Mouse (Mus musculus): ENCODE measurements at regions not wholly inside any gene's neighbourhood (a gene's known extent, or its start where the extent isn't known, plus 50 kb on each side); places are given as distances from the start of the nearest gene placed in this dataset.

GRCm38 (mm10) chr7:130102671-130103070 lies 417.5 kb downstream of the Ate1 start:
- H3K4me3 ChIP-seq (replicated peaks), result no peak overlapping the region
- 56% methylated on average over 5 of the region's 5 CpGs for WGBS (ENCODE audit: insufficient replicate concordance)
- ATAC-seq (ENCODE audit: low read depth) (no peak), DNase-seq (no peak)
- no peaks in the 10 kb centered on the region for H3K27me3 ChIP-seq
- no peak overlapping the region for H3K27ac ChIP-seq
- H3K9me3 ChIP-seq (replicated peaks), result no peaks in the 10 kb centered on the region
- no peak overlapping the region for H3K9ac ChIP-seq
- no peaks in the 10 kb centered on the region for H3K4me1 ChIP-seq (replicated peaks)
- H3K36me3 ChIP-seq, result no peaks in the 10 kb centered on the region
- H3K4me2 ChIP-seq, result no peak overlapping the region

- DNase-seq, result no peak
Observed at GRCm38 (mm10) chr7:130106961-130107360, 413.2 kb downstream of the Ate1 start.

GRCm38 (mm10) chr7:130108362-130108761 lies 411.8 kb downstream of the Ate1 start:
- no peaks in the 10 kb centered on the region for H3K27me3 ChIP-seq
- WGBS (ENCODE audit: insufficient replicate concordance), result 79% methylated on average over 17 of the region's 17 CpGs
- no peak overlapping the region for H3K27ac ChIP-seq
- H3K4me1 ChIP-seq (replicated peaks), result no peaks in the 10 kb centered on the region
- DNase-seq (no peak), ATAC-seq (ENCODE audit: low read depth) (no peak)
- H3K4me3 ChIP-seq (replicated peaks), result no peak overlapping the region
- H3K9me3 ChIP-seq (replicated peaks), result no peaks in the 10 kb centered on the region
- no peak overlapping the region for H3K9ac ChIP-seq
- H3K4me2 ChIP-seq, result no peak overlapping the region
- no peaks in the 10 kb centered on the region for H3K36me3 ChIP-seq

More at GRCm38 (mm10) chr7:130106961-130107360, 413.2 kb downstream of the Ate1 start:
- Histone ChIP-seq H3K27me3 (no peaks in the 10 kb centered on the region), H3K4me2 (no peak overlapping the region), H3K9me3 (replicated peaks) (no peaks in the 10 kb centered on the region), H3K27ac (no peak overlapping the region), H3K4me3 (replicated peaks) (no peak overlapping the region), H3K36me3 (no peaks in the 10 kb centered on the region), H3K9ac (no peak overlapping the region), H3K4me1 (replicated peaks) (no peaks in the 10 kb centered on the region)
- no peak for ATAC-seq (ENCODE audit: low read depth)
- 62% methylated on average over 5 of the region's 5 CpGs for WGBS (ENCODE audit: insufficient replicate concordance)

Data from liver, embryonic 13.5 days (tissue).